Mouse (Mus musculus) small intestine, adult 2 months (tissue): ENCODE measurements at regions not wholly inside any gene's neighbourhood (a gene's known extent, or its start where the extent isn't known, plus 50 kb on each side); places are given as distances from the start of the nearest gene placed in this dataset.

ENCODE experiments used
- H3K27ac ChIP-seq: fragments of 200-500 bp; 2 replicates; pipeline ENCODE4 v1.5.1; 2012; ENCODE audit warnings: low read depth, low read length, control low read depth, inconsistent platforms; ENCODE audit not compliant: insufficient read depth
- H3K27me3 ChIP-seq: fragments of 200-500 bp; 2 replicates; pipeline ENCODE4 v1.6.1; 2012; ENCODE audit warnings: mild to moderate bottlenecking, moderate library complexity, low read length, inconsistent platforms; ENCODE audit not compliant: control insufficient read depth, insufficient read depth
- H3K36me3 ChIP-seq: fragments of 200-500 bp; 2 replicates; pipeline ENCODE4 v1.6.1; 2012; ENCODE audit warnings: mild to moderate bottlenecking, low read length, control low read depth, inconsistent platforms; ENCODE audit not compliant: control insufficient read depth, insufficient read depth
- H3K4me1 ChIP-seq: fragments of 200-500 bp; 2 replicates; pipeline ENCODE4 v1.6.1; 2012; ENCODE audit warnings: low read length, inconsistent platforms, mixed read lengths; ENCODE audit not compliant: control insufficient read depth, insufficient read depth, insufficient read length
- H3K4me3 ChIP-seq: fragments of 200-500 bp; 2 replicates; pipeline ENCODE4 v1.5.1; 2012; ENCODE audit warnings: low read depth, mild to moderate bottlenecking, control low read depth, inconsistent platforms, low read length, moderate library complexity
- CTCF ChIP-seq: fragments of 200-500 bp; IDR thresholded peaks from 2 replicates; pipeline ENCODE4 v1.5.1; 2012; ENCODE audit warnings: low read depth, mild to moderate bottlenecking, control low read depth, inconsistent platforms, low read length, moderate library complexity, mixed read lengths; ENCODE audit not compliant: insufficient replicate concordance, insufficient read length; ENCODE audit errors: extremely low read depth
- POLR2A ChIP-seq: fragments of 200-500 bp; IDR thresholded peaks from 2 replicates; pipeline ENCODE4 v1.6.1; 2012; ENCODE audit warnings: low read depth, mild to moderate bottlenecking, control low read depth, inconsistent platforms, low read length, moderate library complexity
- WGBS: fragments of 180-500 bp; shearing (Covaris S2); methylation state at CpG from one replicate; pipeline ENCODE4 v1.1.7; 2018; 5-methylcytosine and 5-hydroxymethylcytosine counted together

DNA sequence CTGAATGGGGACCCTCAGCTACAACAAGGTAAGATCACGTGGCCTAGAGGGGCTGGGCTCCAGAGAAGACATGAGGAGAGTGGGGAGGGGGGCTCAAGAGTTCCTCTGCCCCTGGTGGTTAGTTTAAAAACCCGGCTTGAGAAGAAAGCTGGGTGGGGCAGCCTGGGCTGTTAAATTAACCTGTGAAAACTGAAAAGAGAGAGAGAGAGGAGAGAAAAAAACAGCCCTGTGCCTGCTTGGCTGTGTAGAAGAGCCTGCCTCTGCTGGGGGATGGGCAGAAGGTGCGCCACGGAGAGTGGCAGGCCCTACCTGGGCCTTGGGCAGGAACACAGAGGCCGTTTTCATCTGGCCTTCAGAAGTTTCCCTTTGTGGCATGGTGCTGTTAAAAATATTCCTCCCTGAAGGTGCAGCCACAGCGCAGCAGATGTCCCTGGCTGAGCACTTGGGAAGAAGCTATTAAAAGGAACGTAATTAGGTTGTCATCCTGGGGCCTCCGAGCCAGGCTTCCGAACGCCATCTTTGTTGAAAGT, 75.0 kb upstream of the Calm2 start:
- no peak overlapping the region for H3K4me3 ChIP-seq
- H3K27ac ChIP-seq: no peak overlapping the region
- no peak for TF ChIP-seq CTCF
- no peak for TF ChIP-seq POLR2A
- WGBS: 70% methylated on average over 10 of the region's 10 CpGs
- H3K27me3 ChIP-seq: no peaks in the 10 kb centered on the region
- peaks cover 16% of the 10 kb centered on the region for H3K4me1 ChIP-seq
- no peaks in the 10 kb centered on the region for H3K36me3 ChIP-seq

DNA sequence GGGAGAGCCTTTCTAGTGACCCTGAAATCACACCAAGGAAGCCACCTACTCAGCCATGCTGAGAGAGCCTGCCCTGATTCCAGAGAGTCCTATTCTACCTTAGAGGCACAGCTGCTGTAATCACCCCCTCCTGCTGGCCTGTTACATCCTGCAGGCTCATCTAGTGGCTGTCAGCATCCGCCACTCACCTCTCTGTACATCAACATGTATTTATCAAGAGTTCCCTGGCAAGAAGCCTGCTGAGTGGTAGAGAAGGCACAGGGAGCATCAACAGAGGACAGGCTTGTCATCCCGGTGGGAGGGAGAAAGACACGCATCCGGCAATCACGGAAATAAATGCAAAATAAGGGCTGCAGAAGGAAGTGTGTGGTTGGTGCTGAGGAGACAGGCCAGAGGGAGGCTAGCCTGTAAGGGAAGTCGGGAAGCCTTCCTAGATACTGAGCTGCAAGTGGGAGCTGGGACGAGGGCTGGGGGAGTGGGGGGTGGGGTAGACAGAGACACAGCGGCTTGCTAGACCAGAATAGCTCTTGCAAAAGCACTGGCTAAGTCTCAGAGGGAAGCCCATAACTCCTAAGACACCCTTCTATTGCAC, 75.9 kb upstream of the Calm2 start:
- Histone ChIP-seq H3K36me3 (no peaks in the 10 kb centered on the region), H3K27ac (no peak overlapping the region), H3K4me3 (no peak overlapping the region), H3K4me1 (peaks cover 14% of the 10 kb centered on the region; the same call in 1 of the 2 replicates), H3K27me3 (no peaks in the 10 kb centered on the region)
- TF ChIP-seq POLR2A: no peak
- no peak for TF ChIP-seq CTCF
- 61% methylated on average over 8 of the region's 8 CpGs for WGBS

DNA sequence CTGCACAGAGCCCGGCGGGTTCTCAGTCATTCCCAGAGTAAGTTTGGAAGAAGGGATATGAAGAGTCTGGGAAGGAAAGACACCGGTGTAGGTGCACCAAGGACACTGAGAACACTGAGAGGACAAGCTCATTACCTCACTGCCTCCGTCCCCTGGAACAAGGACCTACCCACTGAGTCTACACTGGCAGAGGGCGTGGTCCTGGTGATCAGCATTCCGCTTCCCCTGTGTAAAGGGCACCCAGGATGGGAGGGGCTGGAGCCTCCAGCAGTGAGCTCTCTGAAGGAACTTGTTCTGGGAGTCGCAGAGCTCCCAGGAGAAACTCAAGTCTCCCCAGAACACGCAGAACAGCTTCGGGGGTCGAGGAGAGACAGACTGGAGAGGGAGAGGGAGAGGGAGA, 76.9 kb upstream of the Calm2 start:
- H3K27me3 ChIP-seq: no peaks in the 10 kb centered on the region
- peak overlapping the region; percentile 58 for H3K27ac ChIP-seq
- H3K36me3 ChIP-seq: no peaks in the 10 kb centered on the region
- peaks cover 14% of the 10 kb centered on the region; the same call in 1 of the 2 replicates for H3K4me1 ChIP-seq
- TF ChIP-seq POLR2A (peak; percentile 55; the same call in 1 of the 2 replicates), CTCF (no peak)
- 25% methylated on average over 10 of the region's 10 CpGs for WGBS
- 0 out of 2 replicates have a peak overlapping the region, but pooled peaks have one; percentile 11 for H3K4me3 ChIP-seq

DNA sequence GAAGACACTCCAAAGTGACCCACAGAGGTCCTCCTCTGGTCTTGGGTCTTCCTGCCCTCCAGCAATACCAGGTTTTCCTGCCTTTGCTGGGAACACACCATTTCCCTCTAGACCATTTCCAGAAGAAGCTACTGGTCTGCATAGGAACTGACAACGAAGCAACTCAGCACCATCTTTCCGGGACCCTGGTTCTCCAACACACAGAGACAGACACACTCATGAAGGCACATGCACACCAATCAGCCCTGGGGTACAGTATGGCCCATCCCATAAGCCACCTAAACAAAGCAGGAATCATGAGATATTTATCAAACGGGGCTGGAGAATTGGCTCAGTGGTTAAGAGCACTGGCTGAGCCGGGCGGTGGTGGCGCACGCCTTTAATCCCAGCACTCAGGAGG, 80.4 kb upstream of the Calm2 start:
- Histone ChIP-seq H3K36me3 (no peaks in the 10 kb centered on the region), H3K4me3 (no peak overlapping the region), H3K4me1 (peaks cover 10% of the 10 kb centered on the region), H3K27ac (no peak overlapping the region), H3K27me3 (no peaks in the 10 kb centered on the region)
- TF ChIP-seq CTCF (no peak), POLR2A (no peak)
- WGBS: 97% methylated on average over 7 of the region's 7 CpGs

DNA sequence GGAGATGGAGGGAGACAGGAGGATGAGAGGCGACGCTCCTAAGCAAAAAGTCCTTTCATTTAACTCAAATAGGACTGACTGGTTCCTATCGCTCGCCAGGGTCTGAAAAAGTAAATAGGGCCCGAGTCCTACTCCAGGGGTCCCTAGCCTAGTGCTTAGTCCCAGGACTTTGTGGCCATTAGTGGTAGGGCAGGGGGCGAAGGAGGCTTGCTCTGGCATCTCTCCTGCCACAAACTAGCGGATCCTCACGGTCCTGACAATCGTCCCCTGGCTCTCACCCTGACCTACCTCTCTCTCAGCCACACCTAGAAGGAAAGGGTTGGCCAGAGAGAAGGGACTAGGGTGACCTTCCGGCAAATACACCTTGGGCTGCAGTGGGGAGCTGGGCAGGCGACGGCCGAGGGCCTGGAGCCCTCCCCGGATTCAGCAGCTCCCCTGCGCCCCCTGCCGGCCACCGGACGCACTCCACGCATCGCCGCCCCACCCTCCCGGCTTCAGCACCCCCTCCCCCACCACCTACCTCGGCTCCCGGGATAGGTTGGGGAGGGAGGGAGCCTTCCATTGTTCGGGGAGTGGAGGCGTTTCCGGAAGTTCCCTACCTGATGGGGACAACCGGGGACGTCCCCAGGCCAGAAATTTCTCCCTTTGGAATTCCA, 83.6 kb upstream of the Calm2 start:
- Histone ChIP-seq H3K36me3 (no peaks in the 10 kb centered on the region), H3K4me3 (peak overlapping the region; percentile 56), H3K27me3 (no peaks in the 10 kb centered on the region), H3K4me1 (peaks cover 16% of the 10 kb centered on the region), H3K27ac (peak overlapping the region; percentile 98)
- 21% methylated on average over 29 of the region's 29 CpGs for WGBS
- TF ChIP-seq CTCF (peak; percentile 92), POLR2A (no peak; the same call in 1 of the 2 replicates)

DNA sequence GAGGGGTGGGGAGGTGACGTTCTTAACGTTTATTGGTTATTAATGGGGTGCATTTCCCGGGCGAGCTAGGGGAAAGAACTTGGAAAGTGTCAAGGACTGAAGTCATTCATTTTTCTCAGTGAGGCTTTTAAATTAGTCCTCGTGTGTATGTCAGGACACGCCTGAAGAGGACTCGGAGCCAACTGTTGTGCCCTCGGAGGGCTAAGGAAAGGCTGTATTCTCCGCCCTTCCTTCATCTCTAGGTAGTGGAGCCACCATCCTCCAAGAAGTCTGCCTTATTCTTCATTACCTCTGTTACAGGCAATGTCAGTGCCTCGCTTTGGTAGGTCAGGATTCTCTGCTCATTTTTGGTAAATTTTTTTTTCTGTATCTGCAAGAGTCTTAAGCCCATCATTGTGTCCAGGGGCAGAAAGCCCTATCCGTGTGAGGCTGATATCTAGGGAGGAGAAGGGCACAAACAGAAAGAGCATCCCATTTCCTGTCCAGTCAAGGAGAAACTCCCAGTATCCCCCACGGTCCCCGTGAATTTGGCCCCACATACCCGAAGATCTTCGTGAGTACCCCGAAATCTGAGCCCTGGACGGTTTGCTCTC, 84.2 kb upstream of the Calm2 start:
- peak overlapping the region; percentile 98 for H3K27ac ChIP-seq
- TF ChIP-seq CTCF (no peak), POLR2A (no peak)
- peaks cover 16% of the 10 kb centered on the region for H3K4me1 ChIP-seq
- no peaks in the 10 kb centered on the region for H3K36me3 ChIP-seq
- peak overlapping the region; percentile 56 for H3K4me3 ChIP-seq
- H3K27me3 ChIP-seq: no peaks in the 10 kb centered on the region
- WGBS: 5% methylated on average over 17 of the region's 17 CpGs
